Mouse (Mus musculus): Measurements from ENCODE around the gene Noto. TPM values are rescaled to one million over a fixed set of nuclear protein-coding genes. Genes with fewer than 3 reads are reported as not detected.

Noto gene
- polyA plus RNA-seq, 1 experiment from 2014 or later = not detected

GRCm38 (mm10) chr6:85391803-85392202 lies 31.9 kb upstream of the Noto start:
- no peak overlapping the region for H3K9ac ChIP-seq
- H3K4me1 ChIP-seq = no peaks in the 10 kb centered on the region
- H3K36me3 ChIP-seq = no peaks in the 10 kb centered on the region
- no peak overlapping the region for H3K4me2 ChIP-seq (replicated peaks)
- peaks cover 2% of the 10 kb centered on the region; the same call in 1 of the 2 replicates for H3K27me3 ChIP-seq (replicated peaks)
- H3K4me3 ChIP-seq = no peak overlapping the region
- no peaks in the 10 kb centered on the region for H3K9me3 ChIP-seq
- WGBS = 36% methylated on average over 6 of the region's 7 CpGs
- no peak for ATAC-seq (ENCODE audit: low FRiP score, low read depth)
- no peak overlapping the region for H3K27ac ChIP-seq

- no peak overlapping the region for H3K4me3 ChIP-seq
- ATAC-seq (ENCODE audit: low FRiP score, low read depth) = no peak
- no peaks in the 10 kb centered on the region for H3K4me1 ChIP-seq
- 73% methylated on average over 2 of the region's 2 CpGs for WGBS
- no peak overlapping the region for H3K27ac ChIP-seq
- H3K9ac ChIP-seq = no peak overlapping the region
- H3K9me3 ChIP-seq = no peaks in the 10 kb centered on the region
- H3K27me3 ChIP-seq (replicated peaks) = peaks cover 2% of the 10 kb centered on the region; the same call in 1 of the 2 replicates
- H3K4me2 ChIP-seq (replicated peaks) = no peak overlapping the region
- no peaks in the 10 kb centered on the region for H3K36me3 ChIP-seq
These were observed 28.3 kb upstream of the Noto start for GRCm38 (mm10) chr6:85395360-85395759.

GRCm38 (mm10) chr6:85397165-85397564 lies 26.5 kb upstream of the Noto start:
- WGBS = 47% methylated on average over 1 of the region's 1 CpGs
- Histone ChIP-seq H3K9me3 (no peaks in the 10 kb centered on the region), H3K4me3 (no peak overlapping the region), H3K36me3 (no peaks in the 10 kb centered on the region), H3K9ac (no peak overlapping the region), H3K27ac (no peak overlapping the region), H3K27me3 (replicated peaks) (peaks cover 2% of the 10 kb centered on the region; the same call in 1 of the 2 replicates), H3K4me2 (replicated peaks) (no peak overlapping the region), H3K4me1 (no peaks in the 10 kb centered on the region)
- ATAC-seq (ENCODE audit: low FRiP score, low read depth) = no peak

GRCm38 (mm10) chr6:85399715-85400114 lies 24.0 kb upstream of the Noto start:
- peaks cover 2% of the 10 kb centered on the region; the same call in 1 of the 2 replicates for H3K27me3 ChIP-seq (replicated peaks)
- H3K4me1 ChIP-seq = no peaks in the 10 kb centered on the region
- H3K4me2 ChIP-seq (replicated peaks) = no peak overlapping the region
- no peaks in the 10 kb centered on the region for H3K9me3 ChIP-seq
- WGBS = 30% methylated on average over 5 of the region's 5 CpGs
- H3K27ac ChIP-seq = no peak overlapping the region
- no peak overlapping the region for H3K4me3 ChIP-seq
- ATAC-seq (ENCODE audit: low FRiP score, low read depth) = no peak
- no peak overlapping the region for H3K9ac ChIP-seq
- H3K36me3 ChIP-seq = no peaks in the 10 kb centered on the region

GRCm38 (mm10) chr6:85402613-85403012 lies 21.1 kb upstream of the Noto start:
- Histone ChIP-seq H3K4me1 (no peaks in the 10 kb centered on the region), H3K27ac (no peak overlapping the region)

GRCm38 (mm10) chr6:85403039-85403438 lies 20.6 kb upstream of the Noto start:
- no peak for ATAC-seq (ENCODE audit: low FRiP score, low read depth)
- H3K4me2 ChIP-seq (replicated peaks) = no peak overlapping the region
- H3K4me3 ChIP-seq = no peak overlapping the region
- no peak overlapping the region for H3K9ac ChIP-seq
- no peak overlapping the region for H3K27ac ChIP-seq
- 81% methylated on average over 10 of the region's 10 CpGs for WGBS
- no peaks in the 10 kb centered on the region for H3K36me3 ChIP-seq
- no peaks in the 10 kb centered on the region for H3K9me3 ChIP-seq
- no peaks in the 10 kb centered on the region for H3K4me1 ChIP-seq
- peaks cover 19% of the 10 kb centered on the region for H3K27me3 ChIP-seq (replicated peaks)

More at GRCm38 (mm10) chr6:85402613-85403012, 21.1 kb upstream of the Noto start:
- no peak for ATAC-seq (ENCODE audit: low FRiP score, low read depth)
- no peak overlapping the region for H3K4me3 ChIP-seq
- 51% methylated on average over 2 of the region's 2 CpGs for WGBS
- no peaks in the 10 kb centered on the region for H3K36me3 ChIP-seq
- H3K27me3 ChIP-seq (replicated peaks) = peaks cover 15% of the 10 kb centered on the region
- H3K4me2 ChIP-seq (replicated peaks) = no peak overlapping the region
- no peaks in the 10 kb centered on the region for H3K9me3 ChIP-seq
- no peak overlapping the region for H3K9ac ChIP-seq

- Histone ChIP-seq H3K4me2 (replicated peaks) (peak overlapping the region; percentile 52), H3K4me1 (peaks cover 7% of the 10 kb centered on the region; the same call in 1 of the 2 replicates), H3K9me3 (no peaks in the 10 kb centered on the region), H3K27me3 (replicated peaks) (peaks cover 45% of the 10 kb centered on the region), H3K27ac (no peak overlapping the region), H3K36me3 (no peaks in the 10 kb centered on the region), H3K9ac (0 out of 2 replicates have a peak overlapping the region, but pooled peaks have one; percentile 26), H3K4me3 (peak overlapping the region; percentile 15; the same call in 1 of the 2 replicates)
- no peak for ATAC-seq (ENCODE audit: low FRiP score, low read depth)
- WGBS = 1% methylated on average over 31 of the region's 31 CpGs
These were observed 14.7 kb upstream of the Noto start for GRCm38 (mm10) chr6:85409003-85409402.

GRCm38 (mm10) chr6:85410771-85411273 lies 12.9 kb upstream of the Noto start:
- no peak overlapping the region for H3K4me3 ChIP-seq
- peak; percentile 68; the same call in 1 of the 2 replicates for ATAC-seq (ENCODE audit: low FRiP score, low read depth)
- peaks cover 7% of the 10 kb centered on the region; the same call in 1 of the 2 replicates for H3K4me1 ChIP-seq
- no peaks in the 10 kb centered on the region for H3K36me3 ChIP-seq
- 11% methylated on average over 13 of the region's 13 CpGs for WGBS
- H3K9me3 ChIP-seq = no peaks in the 10 kb centered on the region
- no peak overlapping the region for H3K4me2 ChIP-seq (replicated peaks)
- no peak overlapping the region for H3K27ac ChIP-seq
- peaks cover 43% of the 10 kb centered on the region for H3K27me3 ChIP-seq (replicated peaks)
- no peak overlapping the region for H3K9ac ChIP-seq

GRCm38 (mm10) chr6:85415829-85416228 lies 7.9 kb upstream of the Noto start:
- Histone ChIP-seq H3K9ac (no peak overlapping the region), H3K4me1 (no peaks in the 10 kb centered on the region), H3K4me2 (replicated peaks) (no peak overlapping the region), H3K4me3 (no peak overlapping the region), H3K36me3 (no peaks in the 10 kb centered on the region), H3K27me3 (replicated peaks) (no peaks in the 10 kb centered on the region), H3K27ac (no peak overlapping the region), H3K9me3 (no peaks in the 10 kb centered on the region)
- no peak for ATAC-seq (ENCODE audit: low FRiP score, low read depth)
- 61% methylated on average over 3 of the region's 3 CpGs for WGBS

GRCm38 (mm10) chr6:85419150-85419549 lies 4.5 kb upstream of the Noto start:
- Histone ChIP-seq H3K4me2 (replicated peaks) (no peak overlapping the region), H3K36me3 (no peaks in the 10 kb centered on the region), H3K9me3 (no peaks in the 10 kb centered on the region), H3K4me3 (no peak overlapping the region), H3K4me1 (0 out of 2 replicates have a peak, but pooled peaks cover 4% of the 10 kb centered on the region), H3K27me3 (replicated peaks) (peaks cover 11% of the 10 kb centered on the region; the same call in 1 of the 2 replicates), H3K27ac (no peak overlapping the region), H3K9ac (no peak overlapping the region)
- 93% methylated on average over 2 of the region's 2 CpGs for WGBS
- ATAC-seq (ENCODE audit: low FRiP score, low read depth) = no peak

- Histone ChIP-seq H3K27me3 (replicated peaks) (peaks cover 3% of the 10 kb centered on the region; the same call in 1 of the 2 replicates), H3K4me3 (peak overlapping the region; percentile 92), H3K4me1 (peaks cover 3% of the 10 kb centered on the region; the same call in 1 of the 2 replicates), H3K36me3 (no peaks in the 10 kb centered on the region), H3K9me3 (no peaks in the 10 kb centered on the region), H3K4me2 (replicated peaks) (peak overlapping the region; percentile 91), H3K9ac (peak overlapping the region; percentile 71), H3K27ac (no peak overlapping the region)
- peak; percentile 65 for ATAC-seq (ENCODE audit: low FRiP score, low read depth)
- WGBS = 51% methylated on average over 8 of the region's 8 CpGs
These were observed 7.7 kb downstream of the Noto start for GRCm38 (mm10) chr6:85431274-85431841.

- H3K4me1 ChIP-seq = peaks cover 3% of the 10 kb centered on the region; the same call in 1 of the 2 replicates
- no peaks in the 10 kb centered on the region for H3K36me3 ChIP-seq
- peak within 1 kb of the TSS; percentile 91 for H3K4me2 ChIP-seq (replicated peaks)
- H3K9me3 ChIP-seq = no peaks in the 10 kb centered on the region
- peak; percentile 83 for ATAC-seq (ENCODE audit: low FRiP score, low read depth)
- WGBS = under 1% methylated on average over 39 of the region's 39 CpGs
- H3K4me3 ChIP-seq = peak within 1 kb of the TSS; percentile 92
- H3K27ac ChIP-seq = no peak within 1 kb of the TSS
- peaks cover 3% of the 10 kb centered on the region; the same call in 1 of the 2 replicates for H3K27me3 ChIP-seq (replicated peaks)
- H3K9ac ChIP-seq = peak within 1 kb of the TSS; percentile 71
These were observed 8.3 kb downstream of the Noto start, which contains the start of gene Smyd5 for GRCm38 (mm10) chr6:85431842-85432431. Smyd5 (plus strand) TSS chr6:85431989.
